ENCODE assay signal across 9 mouse cellular contexts in genomic region chr6:147240203-147240804, GRCm38 (mm10). TPM values are rescaled to one million over a fixed set of nuclear protein-coding genes. Genes with fewer than 3 reads are reported as not detected.
A peak's percentile ranks its signal among the peaks of the same experiment; 100 is the strongest.
DNase-seq lines count a peak whose midpoint lies in the region; ATAC-seq and TF ChIP-seq lines count a peak whose summit lies in the region.
"Had no signal": no experiment of that assay in that cellular context is flagged by ENCODE, and none has a peak within 500 bp of the region (broad histone marks: within the 10 kb centered on the region; RNA-seq: fewer than 3 reads in every experiment).

No protein-coding gene starts in this region.

- H3K36me3 ChIP-seq in MEL (ENCODE audit: control insufficient read depth in 1 of 2, insufficient read depth in 2 of 2, low read length in 2 of 2): no peaks in the 10 kb centered on the region
- H3K36me3 ChIP-seq in limb, embryonic 14.5 days (ENCODE audit: control insufficient read depth, insufficient read depth, low read length): no peaks in the 10 kb centered on the region

- peak; percentile 53 to 91 (median 76) for TF ChIP-seq CTCF in MEL (IDR thresholded peaks at IDR 0.05 in 2 of 3, conservative IDR thresholded peaks at IDR 0.05 in 1 of 3; ENCODE audit: control insufficient read depth in 1 of 3, insufficient read depth in 1 of 3, low read depth in 2 of 3, low read length in 3 of 3, poor library complexity in 1 of 3, severe bottlenecking in 1 of 3)

- 5% methylated on average over 4 of the region's 4 CpGs for WGBS in limb, embryonic 14.5 days

- no peak overlapping the region for H3K9ac ChIP-seq in MEL (ENCODE audit: control insufficient read depth, low read depth, low read length, poor library complexity, severe bottlenecking)
- no peak overlapping the region for H3K9ac ChIP-seq in limb, embryonic 14.5 days (ENCODE audit: low read depth, low read length, severe bottlenecking)

- no peak for TF ChIP-seq EP300 in MEL (IDR thresholded peaks at IDR 0.05; ENCODE audit: low read depth in 1 of 2, low read length in 2 of 2)

- no peak overlapping the region for H3K4me2 ChIP-seq in limb, embryonic 14.5 days (replicated peaks; ENCODE audit: low read depth, low read length, severe bottlenecking)

- TF ChIP-seq POLR2A in MEL (IDR thresholded peaks at IDR 0.05; ENCODE audit: control insufficient read depth in 1 of 2, insufficient read depth in 1 of 2, low read depth in 1 of 2, low read length in 2 of 2, poor library complexity in 1 of 2): no peak
- TF ChIP-seq POLR2A in limb, embryonic 14.5 days (IDR thresholded peaks at IDR 0.05; ENCODE audit: borderline replicate concordance, extremely low read depth, insufficient read depth, insufficient read length): no peak

- no peaks in the 10 kb centered on the region for H3K79me2 ChIP-seq in MEL (ENCODE audit: control insufficient read depth, insufficient read depth, low read length, poor library complexity)

- no peaks in the 10 kb centered on the region; a peak in 1 of 4 replicates for H3K27me3 ChIP-seq in MEL (ENCODE audit: control insufficient read depth in 1 of 2, insufficient read depth in 2 of 2, low read length in 2 of 2)
- H3K27me3 ChIP-seq in limb, embryonic 14.5 days (ENCODE audit: control insufficient read depth, insufficient read depth, low read length): no peaks in the 10 kb centered on the region

- DNase-seq in 3T3-L1 (ENCODE audit: low read depth, low spot score) (peak; percentile 78), MEL (ENCODE audit: low read depth, low spot score) (peak; percentile 62)
- peak; percentile 25 for DNase-seq in cerebellum, adult 9-10 months
- peak; percentile 9 to 68 for DNase-seq in frontal cortex, adult 2 months (ENCODE audit: extremely low spot score in 1 of 2, low spot score in 1 of 2)
- peak; percentile 54 for DNase-seq in kidney, adult 18-20 months
- peak; percentile 56 for DNase-seq in limb, embryonic 14.5 days (ENCODE audit: low spot score)
- peak; percentile 63 for DNase-seq in neural tube, embryonic 10.5 days (ENCODE audit: extremely low spot score, low spot score)
- peak; percentile 38 for DNase-seq in thymus, postnatal 25 days

- H3K27ac ChIP-seq in MEL (ENCODE audit: control insufficient read depth, low read depth, low read length): no peak overlapping the region
- no peak overlapping the region for H3K27ac ChIP-seq in limb, embryonic 14.5 days (replicated peaks; ENCODE audit: low read depth, low read length)

- no peak overlapping the region for H3K4me3 ChIP-seq in MEL (ENCODE audit: control insufficient read depth in 1 of 2, insufficient read depth in 1 of 2, low read depth in 2 of 2, low read length in 2 of 2)
- H3K4me3 ChIP-seq in limb, embryonic 14.5 days (replicated peaks; ENCODE audit: low read length): no peak overlapping the region
- H3K4me3 ChIP-seq: myocyte had no signal

- TF ChIP-seq RAD21 in MEL (IDR thresholded peaks at IDR 0.05; ENCODE audit: low read depth, low read length): peak; percentile 60

- no peak for ATAC-seq in limb, embryonic 14.5 days (ENCODE audit: low FRiP score, low read depth)

- H3K4me1 ChIP-seq in MEL (ENCODE audit: control insufficient read depth in 1 of 2, insufficient read depth in 2 of 2, low read length in 2 of 2): no peaks in the 10 kb centered on the region
- H3K4me1 ChIP-seq in limb, embryonic 14.5 days (ENCODE audit: control insufficient read depth, insufficient read depth, low read length): no peaks in the 10 kb centered on the region

- H3K9me3 ChIP-seq in MEL (replicated peaks; ENCODE audit: insufficient read depth, low read length): no peaks in the 10 kb centered on the region
- no peaks in the 10 kb centered on the region for H3K9me3 ChIP-seq in limb, embryonic 14.5 days (ENCODE audit: control insufficient read depth, low read length)

TF ChIP-seq in MEL, 35 proteins besides CTCF, POLR2A, EP300 and RAD21:
- TF ChIP-seq TCF12 (IDR thresholded peaks at IDR 0.05; ENCODE audit: low read depth, low read length) (no peak), UBTF (IDR thresholded peaks at IDR 0.05; ENCODE audit: borderline replicate concordance, insufficient read depth, low read depth, low read length) (no peak), ZC3H11A (IDR thresholded peaks at IDR 0.05; ENCODE audit: low read depth, low read length) (peak; percentile 43), BHLHE40 (IDR thresholded peaks at IDR 0.05; ENCODE audit: borderline replicate concordance, low read depth, low read length) (no peak), SMC3 (IDR thresholded peaks at IDR 0.05; ENCODE audit: low read depth, low read length) (peak; percentile 86), E2F4 (IDR thresholded peaks at IDR 0.05; ENCODE audit: borderline replicate concordance, low read depth, low read length) (no peak), MYB (IDR thresholded peaks at IDR 0.05; ENCODE audit: low read depth, low read length) (no peak), TBP (IDR thresholded peaks at IDR 0.05; ENCODE audit: low read depth, low read length) (no peak), MYC (IDR thresholded peaks at IDR 0.05; ENCODE audit: low read depth, low read length) (no peak), KAT2A (conservative IDR thresholded peaks at IDR 0.05; ENCODE audit: low read depth, low read length) (no peak), RCOR1 (IDR thresholded peaks at IDR 0.05; ENCODE audit: low read depth, low read length) (no peak)

RNA-seq across cellular contexts. Expression of gene Pthlh, which starts 23.7 kb away (rescaled TPM):
- not detected in 2 replicates for total RNA-seq in MEL (2012; rRNA removed)
- not detected for polyA plus RNA-seq in MEL (2012; ENCODE audit: insufficient read depth in 1 of 2, insufficient read length in 2 of 2, low read depth in 1 of 2, low replicate concordance in 2 of 2, missing spikeins in 1 of 2)
- 2.8 and 2.9 TPM in 2 replicates for polyA plus RNA-seq in frontal cortex, adult 2 months (2012; rRNA removed)
- polyA plus RNA-seq in limb, embryonic 14.5 days (2012; rRNA removed): 15.1 and 19.1 TPM in 2 replicates
- polyA plus RNA-seq in limb, embryonic 14.5 days (2014; fragmentation: Nextera tagmentation; extraction: Ambion mirVana): 13.3 and 15.9 TPM in 2 replicates

Comparison
In these comparisons a context has a peak if more than half of its experiments do, and no peak if none do; other contexts are left out.
1. DNase-seq: peak in every context shown above with its lines; median percentile 78 in 3T3-L1; 63 in neural tube, embryonic 10.5 days; 62 in MEL; 56 in limb, embryonic 14.5 days; 54 in kidney, adult 18-20 months; 38 in frontal cortex, adult 2 months; 38 in thymus, postnatal 25 days; 25 in cerebellum, adult 9-10 months.